Comparison of ENCODE assay signal across 9 mouse cellular contexts in genomic region chr2:38351641-38352320, GRCm38 (mm10). TPM values are rescaled to one million over a fixed set of nuclear protein-coding genes. Genes with fewer than 3 reads are reported as not detected.
DNase-seq lines count a peak whose midpoint lies in the region; ATAC-seq and TF ChIP-seq lines count a peak whose summit lies in the region.
"Had no signal": no experiment of that assay in that cellular context is flagged by ENCODE, and none has a peak within 500 bp of the region (broad histone marks: within the 10 kb centered on the region; RNA-seq: fewer than 3 reads in every experiment).

No protein-coding gene starts in this region.

- peaks cover 24% of the 10 kb centered on the region for H3K4me1 ChIP-seq in kidney, postnatal 0 days (replicated peaks; ENCODE audit: insufficient read depth, low read length)
- no peaks in the 10 kb centered on the region; the same call in 1 of the 2 replicates for H3K4me1 ChIP-seq in cortical plate, adult 2 months (ENCODE audit: control insufficient read depth, insufficient read depth, low read length)
- peaks cover 74% of the 10 kb centered on the region for H3K4me1 ChIP-seq in hindbrain, embryonic 10.5 days (replicated peaks)
- H3K4me1 ChIP-seq in midbrain, embryonic 12.5 days = peaks cover 66% of the 10 kb centered on the region

- no peaks in the 10 kb centered on the region for H3K9me3 ChIP-seq in kidney, postnatal 0 days (replicated peaks; ENCODE audit: low read length)
- no peaks in the 10 kb centered on the region for H3K9me3 ChIP-seq in hindbrain, embryonic 10.5 days
- H3K9me3 ChIP-seq in midbrain, embryonic 12.5 days = no peaks in the 10 kb centered on the region

- under 1% methylated on average over 50 of the region's 57 CpGs for WGBS in kidney, postnatal 0 days
- under 1% methylated on average over 57 of the region's 57 CpGs for WGBS in hindbrain, embryonic 10.5 days
- under 1% methylated on average over 55 of the region's 57 CpGs for WGBS in midbrain, embryonic 12.5 days

- TF ChIP-seq CTCF in kidney, postnatal 0 days (IDR thresholded peaks at IDR 0.05; ENCODE audit: low read depth) = no peak
- no peak for TF ChIP-seq CTCF in cortical plate, adult 2 months (IDR thresholded peaks at IDR 0.05; ENCODE audit: extremely low read depth, insufficient read depth, low read length)

- DNase-seq in kidney, postnatal 0 days (ENCODE audit: low spot score) = no peak
- DNase-seq in kidney, adult 8-10 months = no peak
- DNase-seq in hindbrain, embryonic 10.5 days (ENCODE audit: low spot score) = peak; percentile 65
- no peak for DNase-seq in right cerebral cortex, postnatal 25 days
- DNase-seq in urinary bladder, postnatal 10 days (ENCODE audit: low spot score) = no peak
- DNase-seq in urinary bladder, postnatal 14 days (ENCODE audit: low spot score) = no peak

- no peak overlapping the region for H3K9ac ChIP-seq in kidney, postnatal 0 days (ENCODE audit: low read depth, low read length)
- H3K9ac ChIP-seq in midbrain, embryonic 12.5 days (replicated peaks) = peak overlapping the region; percentile 71

- no peak overlapping the region for H3K27ac ChIP-seq in kidney, postnatal 0 days
- H3K27ac ChIP-seq in cortical plate, adult 2 months (ENCODE audit: insufficient read depth, low read length) = peak overlapping the region; percentile 88
- peak overlapping the region; percentile 81 for H3K27ac ChIP-seq in hindbrain, embryonic 10.5 days
- peak overlapping the region; percentile 92 for H3K27ac ChIP-seq in midbrain, embryonic 12.5 days (replicated peaks)

- peaks cover 93% of the 10 kb centered on the region for H3K27me3 ChIP-seq in kidney, postnatal 0 days (ENCODE audit: insufficient read depth, low read length)
- H3K27me3 ChIP-seq in hindbrain, embryonic 10.5 days (ENCODE audit: insufficient read depth, poor library complexity, severe bottlenecking) = peaks cover 100% of the 10 kb centered on the region
- H3K27me3 ChIP-seq in midbrain, embryonic 12.5 days = peaks cover 94% of the 10 kb centered on the region

- TF ChIP-seq POLR2A in cortical plate, adult 2 months (IDR thresholded peaks at IDR 0.05; ENCODE audit: extremely low read depth, insufficient read depth, low read length) = no peak

- H3K4me3 ChIP-seq in kidney, postnatal 0 days (replicated peaks; ENCODE audit: low read depth, low read length) = peak overlapping the region; percentile 35
- peak overlapping the region; percentile 84 for H3K4me3 ChIP-seq in cortical plate, adult 2 months (ENCODE audit: insufficient read depth, low read length)
- H3K4me3 ChIP-seq in hindbrain, embryonic 10.5 days = peak overlapping the region; percentile 55
- peak overlapping the region; percentile 52 for H3K4me3 ChIP-seq in midbrain, embryonic 12.5 days

- no peak for ATAC-seq in kidney, postnatal 0 days (replicated peaks; ENCODE audit: low FRiP score, low read depth)
- ATAC-seq in midbrain, embryonic 12.5 days (ENCODE audit: low FRiP score, low read depth) = no peak

- peak overlapping the region; percentile 59 for H3K4me2 ChIP-seq in kidney, postnatal 0 days (ENCODE audit: low read length)
- peak overlapping the region; percentile 68 for H3K4me2 ChIP-seq in midbrain, embryonic 12.5 days (replicated peaks)

- no peaks in the 10 kb centered on the region for H3K36me3 ChIP-seq in kidney, postnatal 0 days (ENCODE audit: insufficient read depth, low read length)
- H3K36me3 ChIP-seq in hindbrain, embryonic 10.5 days = no peaks in the 10 kb centered on the region
- H3K36me3 ChIP-seq in midbrain, embryonic 12.5 days = no peaks in the 10 kb centered on the region

RNA-seq across cellular contexts. Expression of gene Lhx2, which starts 12.7 kb away (rescaled TPM):
- 0.07 TPM in 1 of 2 replicates, not detected in the other for polyA plus RNA-seq in kidney, postnatal 0 days (2015; fragmentation: Nextera tagmentation; extraction: Ambion mirVana)
- 82.4 and 83.3 TPM in 2 replicates for polyA plus RNA-seq in cortical plate, adult 2 months (2012; rRNA removed)
- polyA plus RNA-seq in hindbrain, embryonic 10.5 days (2016; fragmentation: Nextera tagmentation; extraction: Ambion mirVana) = 17.4 and 26.4 TPM in 2 replicates
- 110 and 133 TPM in 2 replicates for polyA plus RNA-seq in midbrain, embryonic 12.5 days (2016; fragmentation: Nextera tagmentation; extraction: Ambion mirVana)
- polyA plus RNA-seq: large intestine, adult 2 months had no signal

Comparison
In these comparisons a context has a peak if more than half of its experiments do, and no peak if none do; other contexts are left out.
1. RNA of gene Lhx2, which starts 12.7 kb away (polyA plus RNA-seq): 110 to 133 TPM in midbrain, embryonic 12.5 days, 82.4 to 83.3 TPM in cortical plate, adult 2 months and 17.4 to 26.4 TPM in hindbrain, embryonic 10.5 days; 0.07 TPM in kidney, postnatal 0 days; every median in the first group is over 10 times any median in the second.
2. Peak in every context shown above with its lines, with median percentiles within 50 percentile points of each other: H3K4me3 ChIP-seq.